Mouse (Mus musculus) cerebellum, postnatal 4 days (tissue): ENCODE data around the gene Neurl4.
A peak's percentile ranks its signal among the peaks of the same experiment; 100 is the strongest.
"Not testable (repeated sequence)": the region's sequence is repeated elsewhere in the genome, so short reads cannot be mapped to it uniquely, and the experiment has no call there.

Experiments used
- DNase-seq, 2 experiments: peaks; one replicate each; pipeline ENCODE4 v3.0.0; 2022; ENCODE audit warnings: low spot score in 2 of 2, mixed read lengths in 1 of 2

Gene Neurl4

GRCm38 (mm10) chr11:69913554-69914371, 12.9 kb downstream of the Neurl4 start, which contains the start of gene Gps2:
Gene Gps2 (plus strand): TSS chr11:69913888.
- peak; percentile 80 to 92 for DNase-seq

- DNase-seq = no peak
These were observed 13.5 kb downstream of the Neurl4 start for GRCm38 (mm10) chr11:69914372-69914764.

GRCm38 (mm10) chr11:69914917-69915430, 14.1 kb downstream of the Neurl4 start:
- DNase-seq = no peak

- no peak for DNase-seq
These were observed 15.1 kb downstream of the Neurl4 start for GRCm38 (mm10) chr11:69915667-69916627.

GRCm38 (mm10) chr11:69916652-69917378, 15.9 kb downstream of the Neurl4 start:
- DNase-seq = not testable (repeated sequence)

- no peak for DNase-seq
These were observed 16.6 kb downstream of the Neurl4 start for GRCm38 (mm10) chr11:69917379-69917948.

- no peak for DNase-seq
These were observed 17.2 kb downstream of the Neurl4 start for GRCm38 (mm10) chr11:69918118-69918517.

GRCm38 (mm10) chr11:69919053-69919452, 18.2 kb downstream of the Neurl4 start:
- no peak for DNase-seq

- peak in 1 of 2 experiments; percentile 36 for DNase-seq
These were observed 18.9 kb downstream of the Neurl4 start for GRCm38 (mm10) chr11:69919661-69920265.

GRCm38 (mm10) chr11:69920266-69921031, 19.6 kb downstream of the Neurl4 start:
- DNase-seq = peak in 1 of 2 experiments; percentile 61

- peak; percentile 100 for DNase-seq
These were observed 20.5 kb downstream of the Neurl4 start, which contains the start of gene Eif5a for GRCm38 (mm10) chr11:69921114-69922011. Gene Eif5a (minus strand): TSS chr11:69921958.

GRCm38 (mm10) chr11:69922012-69922756, 21.3 kb downstream of the Neurl4 start:
- no peak for DNase-seq

- DNase-seq = no peak
These were observed 21.9 kb downstream of the Neurl4 start for GRCm38 (mm10) chr11:69922796-69923195.

- no peak for DNase-seq
These were observed 26.6 kb downstream of the Neurl4 start for GRCm38 (mm10) chr11:69927501-69927900.

GRCm38 (mm10) chr11:69929712-69930111, 28.8 kb downstream of the Neurl4 start:
- DNase-seq = no peak

- not testable (repeated sequence) for DNase-seq
These were observed 29.3 kb downstream of the Neurl4 start for GRCm38 (mm10) chr11:69930176-69930575.

- no peak for DNase-seq
These were observed 30.2 kb downstream of the Neurl4 start for GRCm38 (mm10) chr11:69930967-69931537.

- DNase-seq = no peak
These were observed 30.9 kb downstream of the Neurl4 start for GRCm38 (mm10) chr11:69931769-69932168.
